Mouse (Mus musculus): ENCODE measurements around the gene Vmn1r60. TPM values are rescaled to one million over a fixed set of nuclear protein-coding genes. Genes with fewer than 3 reads are reported as not detected.
"Not testable (repeated sequence)": the region's sequence is repeated elsewhere in the genome, so short reads cannot be mapped to it uniquely, and the experiment has no call there.

The Vmn1r60 gene
- not detected in 2 replicates for polyA plus RNA-seq (2014; fragmentation: Nextera tagmentation; extraction: Ambion mirVana)

- not testable (repeated sequence) for H3K9ac ChIP-seq (ENCODE audit: low read length); DNase-seq (ENCODE audit: low spot score); H3K4me3 ChIP-seq (ENCODE audit: low read depth, low read length); H3K36me3 ChIP-seq (ENCODE audit: control insufficient read depth, insufficient read depth, low read length); H3K27ac ChIP-seq (ENCODE audit: low read depth); H3K4me2 ChIP-seq (ENCODE audit: low read length); H3K4me1 ChIP-seq (replicated peaks; ENCODE audit: control insufficient read depth, insufficient read depth, low read length); ATAC-seq (replicated peaks; ENCODE audit: low FRiP score, low TSS enrichment, low read depth); H3K9me3 ChIP-seq (ENCODE audit: control insufficient read depth, low read length); H3K27me3 ChIP-seq (replicated peaks; ENCODE audit: control insufficient read depth, insufficient read depth, low read length)
- 69% methylated on average over 1 of the region's 1 CpGs for WGBS
These were observed at the start of gene Vmn1r60 for GRCm38 (mm10) chr7:5547217-5547616. TSS of gene Vmn1r60 (minus strand) at chr7:5547317.

DNA sequence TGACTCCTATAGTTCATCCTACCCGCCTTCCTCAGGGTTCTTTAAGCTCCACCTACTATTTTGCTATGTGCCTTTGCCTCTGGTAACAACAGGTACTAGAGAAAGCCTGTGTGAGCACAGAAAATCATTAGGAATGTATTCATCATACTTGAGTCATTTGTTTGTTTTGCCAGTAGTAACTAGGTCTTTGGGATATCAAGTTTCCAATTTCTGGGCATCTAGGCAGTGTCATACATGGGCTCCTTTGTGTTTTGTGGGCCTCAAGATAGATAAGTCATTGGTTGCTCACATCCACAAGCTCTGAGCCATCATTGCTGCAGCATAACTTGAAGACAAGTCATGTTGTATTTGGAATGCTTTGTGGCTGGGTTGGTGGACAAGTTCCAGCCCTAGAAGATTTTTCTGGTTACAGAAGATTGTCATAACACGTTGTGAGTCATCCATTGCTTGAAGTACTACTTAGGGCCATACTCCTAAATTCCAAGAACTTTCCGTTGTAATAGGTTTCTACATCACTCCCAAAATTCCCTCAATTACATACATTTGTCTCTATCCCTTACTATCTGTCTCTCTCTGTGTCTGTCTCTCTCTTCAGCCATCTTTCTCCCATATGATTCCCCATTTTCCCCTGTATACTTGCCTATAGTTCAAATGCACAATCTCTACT is 6.2 kb downstream of the Vmn1r60 start:
- not testable (repeated sequence) for ATAC-seq (replicated peaks; ENCODE audit: low FRiP score, low TSS enrichment, low read depth); H3K4me1 ChIP-seq (replicated peaks; ENCODE audit: control insufficient read depth, insufficient read depth, low read length); H3K4me3 ChIP-seq (ENCODE audit: low read depth, low read length); H3K27me3 ChIP-seq (replicated peaks; ENCODE audit: control insufficient read depth, insufficient read depth, low read length); DNase-seq (ENCODE audit: low spot score); H3K27ac ChIP-seq (ENCODE audit: low read depth); H3K36me3 ChIP-seq (ENCODE audit: control insufficient read depth, insufficient read depth, low read length); H3K9ac ChIP-seq (ENCODE audit: low read length); H3K9me3 ChIP-seq (ENCODE audit: control insufficient read depth, low read length); H3K4me2 ChIP-seq (ENCODE audit: low read length)
- 57% methylated on average over 3 of the region's 3 CpGs for WGBS

DNA sequence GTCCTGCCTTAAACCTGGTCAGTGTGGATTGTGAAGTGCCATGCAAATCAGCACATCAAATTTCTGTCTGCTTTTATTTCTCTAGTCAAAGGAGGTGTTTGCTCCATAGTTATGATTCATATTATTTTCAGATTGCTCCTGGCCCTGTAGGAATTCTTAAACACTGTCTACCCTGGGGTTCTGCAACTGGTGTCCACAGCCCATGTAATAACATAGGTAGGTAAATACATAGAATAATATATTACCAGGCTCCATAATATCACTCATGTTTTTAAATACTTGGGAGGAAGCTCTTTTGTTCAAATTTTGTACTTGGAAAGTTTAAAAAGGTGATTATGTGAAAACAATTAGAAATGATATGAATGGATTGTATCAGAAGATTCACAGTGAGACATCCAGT is 53.3 kb downstream of the Vmn1r60 start, which contains the start of gene Vmn2r28:
Gene Vmn2r28, minus strand, starts transcription at position 101 of the 400 bp plus-strand sequence.
- not testable (repeated sequence) for H3K36me3 ChIP-seq (ENCODE audit: control insufficient read depth, insufficient read depth, low read length); H3K27ac ChIP-seq (ENCODE audit: low read depth); H3K4me2 ChIP-seq (ENCODE audit: low read length); H3K27me3 ChIP-seq (replicated peaks; ENCODE audit: control insufficient read depth, insufficient read depth, low read length); H3K9ac ChIP-seq (ENCODE audit: low read length); H3K4me3 ChIP-seq (ENCODE audit: low read depth, low read length); ATAC-seq (replicated peaks; ENCODE audit: low FRiP score, low TSS enrichment, low read depth); DNase-seq (ENCODE audit: low spot score); H3K4me1 ChIP-seq (replicated peaks; ENCODE audit: control insufficient read depth, insufficient read depth, low read length); H3K9me3 ChIP-seq (ENCODE audit: control insufficient read depth, low read length)

Other genes starting within 250 kb of the Vmn1r60 start
- gene Gm5065, start 196.8 kb downstream of the Vmn1r60 start, polyA plus RNA-seq (2014; fragmentation: Nextera tagmentation; extraction: Ambion mirVana) = not detected in 2 replicates
- gene Nlrp2, start 196.3 kb downstream of the Vmn1r60 start, polyA plus RNA-seq (2014; fragmentation: Nextera tagmentation; extraction: Ambion mirVana) = not detected in 2 replicates
- not detected in 2 replicates for gene Vmn1r58, start 133.9 kb downstream of the Vmn1r60 start, polyA plus RNA-seq (2014; fragmentation: Nextera tagmentation; extraction: Ambion mirVana)
- gene Vmn1r59, start 90.5 kb downstream of the Vmn1r60 start, polyA plus RNA-seq (2014; fragmentation: Nextera tagmentation; extraction: Ambion mirVana) = not detected in 2 replicates
- gene Vmn2r28, start 53.4 kb downstream of the Vmn1r60 start, polyA plus RNA-seq (2014; fragmentation: Nextera tagmentation; extraction: Ambion mirVana) = not detected in 2 replicates
- gene Vmn1r61, start 66.0 kb upstream of the Vmn1r60 start, polyA plus RNA-seq (2014; fragmentation: Nextera tagmentation; extraction: Ambion mirVana) = not detected in 2 replicates
- gene Vmn1r62, start 126.3 kb upstream of the Vmn1r60 start, polyA plus RNA-seq (2014; fragmentation: Nextera tagmentation; extraction: Ambion mirVana) = not detected in 2 replicates